Mouse (Mus musculus) lung, embryonic 16.5 days (tissue): ENCODE data around the gene Clec16a. TPM values are rescaled to one million over a fixed set of nuclear protein-coding genes. Genes with fewer than 3 reads are reported as not detected.

Source experiments
- ATAC-seq: fragments of 200-750 bp; cut with Nextera tagmentation; 2 replicates; pipeline ENCODE4 v1.8.0; 2017; ENCODE audit warnings: low read depth, mild to moderate bottlenecking, moderate library complexity
- H3K27ac ChIP-seq: fragments of 300-500 bp; sonication (generic); 2 replicates; pipeline ENCODE4 v1.5.1; 2014; ENCODE audit warnings: mild to moderate bottlenecking, control low read depth, low read length
- H3K27me3 ChIP-seq: fragments of 300-500 bp; sonication (generic); 2 replicates; pipeline ENCODE4 v1.6.1; 2014; ENCODE audit warnings: low read depth, low read length, mixed read lengths; ENCODE audit not compliant: control insufficient read depth, insufficient read depth
- H3K36me3 ChIP-seq: fragments of 300-500 bp; sonication (generic); 2 replicates; pipeline ENCODE4 v1.6.1; 2014; ENCODE audit warnings: low read length; ENCODE audit not compliant: control insufficient read depth, insufficient read depth
- H3K4me1 ChIP-seq: fragments of 300-500 bp; sonication (generic); replicated peaks from 2 replicates; pipeline ENCODE4 v1.6.1; 2014; ENCODE audit warnings: low read length, mixed read lengths; ENCODE audit not compliant: control insufficient read depth, insufficient read depth
- H3K4me2 ChIP-seq: fragments of 300-500 bp; sonication (generic); 2 replicates; pipeline ENCODE4 v1.6.1; 2014; ENCODE audit warnings: low read depth, low read length, control low read depth
- H3K4me3 ChIP-seq: fragments of 300-500 bp; sonication (generic); 2 replicates; pipeline ENCODE4 v1.5.1; 2014; ENCODE audit warnings: mild to moderate bottlenecking, low read length, control low read depth
- H3K9ac ChIP-seq: fragments of 300-500 bp; sonication (generic); 2 replicates; pipeline ENCODE4 v1.6.1; 2014; ENCODE audit warnings: low read length, control low read depth
- H3K9me3 ChIP-seq: fragments of 300-500 bp; sonication (generic); 2 replicates; pipeline ENCODE4 v1.6.1; 2016; ENCODE audit warnings: low read length; ENCODE audit not compliant: control insufficient read depth
- WGBS: fragments of 180-500 bp; shearing (Covaris S2); extraction: QIAGEN DNeasy Blood & Tissue Kit; methylation state at CpG from one replicate; pipeline ENCODE4 v1.1.7; 2014; 5-methylcytosine and 5-hydroxymethylcytosine counted together
- polyA plus RNA-seq: library from polyadenylated mRNA; unstranded; fragments of >200 nt; fragmentation: Nextera tagmentation; extraction: Ambion mirVana; gene quantifications from 2 replicates; pipeline ENCODE4 v1.2.1, GENCODE M21; 2015

Gene Clec16a
- polyA plus RNA-seq, 1 experiment from 2014 or later = 27.3 TPM

GRCm38 (mm10) chr16:10569809-10570395 is 24.8 kb downstream of the Clec16a start:
- H3K4me3 ChIP-seq = no peak overlapping the region
- no peaks in the 10 kb centered on the region for H3K27me3 ChIP-seq
- no peaks in the 10 kb centered on the region for H3K4me1 ChIP-seq
- peaks cover 4% of the 10 kb centered on the region for H3K36me3 ChIP-seq
- H3K9me3 ChIP-seq = no peaks in the 10 kb centered on the region
- no peak overlapping the region for H3K27ac ChIP-seq
- no peak for ATAC-seq
- H3K4me2 ChIP-seq = no peak overlapping the region
- no peak overlapping the region for H3K9ac ChIP-seq
- 85% methylated on average over 5 of the region's 5 CpGs for WGBS

- ATAC-seq = no peak
- no peaks in the 10 kb centered on the region for H3K4me1 ChIP-seq
- no peak overlapping the region for H3K4me3 ChIP-seq
- peaks cover 4% of the 10 kb centered on the region for H3K36me3 ChIP-seq
- no peak overlapping the region for H3K9ac ChIP-seq
- H3K27me3 ChIP-seq = no peaks in the 10 kb centered on the region
- WGBS = 60% methylated on average over 1 of the region's 1 CpGs
- no peak overlapping the region for H3K4me2 ChIP-seq
- H3K27ac ChIP-seq = no peak overlapping the region
- no peaks in the 10 kb centered on the region for H3K9me3 ChIP-seq
These were observed 25.6 kb downstream of the Clec16a start for GRCm38 (mm10) chr16:10570708-10571107.

- peak; percentile 64; the same call in 1 of the 2 replicates for ATAC-seq
- peaks cover 5% of the 10 kb centered on the region for H3K36me3 ChIP-seq
These were observed 26.7 kb downstream of the Clec16a start for GRCm38 (mm10) chr16:10571820-10572219.

GRCm38 (mm10) chr16:10574936-10575335 is 29.8 kb downstream of the Clec16a start:
- H3K4me2 ChIP-seq = no peak overlapping the region
- H3K27ac ChIP-seq = no peak overlapping the region
- H3K9ac ChIP-seq = no peak overlapping the region
- no peak overlapping the region for H3K4me3 ChIP-seq
- H3K36me3 ChIP-seq = peaks cover 9% of the 10 kb centered on the region
- WGBS = 51% methylated on average over 2 of the region's 2 CpGs
- ATAC-seq = no peak
- H3K4me1 ChIP-seq = no peaks in the 10 kb centered on the region
- H3K9me3 ChIP-seq = no peaks in the 10 kb centered on the region
- H3K27me3 ChIP-seq = no peaks in the 10 kb centered on the region

More at GRCm38 (mm10) chr16:10571820-10572219, 26.7 kb downstream of the Clec16a start:
- Histone ChIP-seq H3K27ac (no peak overlapping the region), H3K4me1 (no peaks in the 10 kb centered on the region), H3K4me3 (no peak overlapping the region), H3K27me3 (no peaks in the 10 kb centered on the region), H3K4me2 (no peak overlapping the region), H3K9ac (no peak overlapping the region), H3K9me3 (no peaks in the 10 kb centered on the region)
- WGBS = 37% methylated on average over 2 of the region's 2 CpGs

GRCm38 (mm10) chr16:10575915-10576314 is 30.8 kb downstream of the Clec16a start:
- H3K4me1 ChIP-seq = no peaks in the 10 kb centered on the region
- no peak overlapping the region for H3K9ac ChIP-seq
- no peaks in the 10 kb centered on the region for H3K27me3 ChIP-seq
- H3K4me3 ChIP-seq = no peak overlapping the region
- no peak for ATAC-seq
- peaks cover 12% of the 10 kb centered on the region for H3K36me3 ChIP-seq
- no peak overlapping the region for H3K27ac ChIP-seq
- no peaks in the 10 kb centered on the region for H3K9me3 ChIP-seq
- no peak overlapping the region for H3K4me2 ChIP-seq
- 86% methylated on average over 4 of the region's 4 CpGs for WGBS

- H3K9ac ChIP-seq = no peak overlapping the region
- no peak overlapping the region for H3K4me2 ChIP-seq
- H3K27ac ChIP-seq = no peak overlapping the region
- 66% methylated on average over 5 of the region's 5 CpGs for WGBS
- no peak for ATAC-seq
- no peaks in the 10 kb centered on the region for H3K4me1 ChIP-seq
- H3K27me3 ChIP-seq = no peaks in the 10 kb centered on the region
- H3K4me3 ChIP-seq = no peak overlapping the region
- H3K9me3 ChIP-seq = no peaks in the 10 kb centered on the region
- H3K36me3 ChIP-seq = peaks cover 17% of the 10 kb centered on the region
These were observed 32.4 kb downstream of the Clec16a start for GRCm38 (mm10) chr16:10577548-10577947.

GRCm38 (mm10) chr16:10578376-10578775 is 33.2 kb downstream of the Clec16a start:
- Histone ChIP-seq H3K4me2 (no peak overlapping the region), H3K9me3 (no peaks in the 10 kb centered on the region), H3K36me3 (peaks cover 17% of the 10 kb centered on the region), H3K4me3 (no peak overlapping the region), H3K27ac (no peak overlapping the region), H3K27me3 (no peaks in the 10 kb centered on the region), H3K4me1 (no peaks in the 10 kb centered on the region), H3K9ac (no peak overlapping the region)
- no peak for ATAC-seq
- WGBS = 61% methylated on average over 1 of the region's 1 CpGs

GRCm38 (mm10) chr16:10581234-10581898 is 36.2 kb downstream of the Clec16a start:
- Histone ChIP-seq H3K27ac (no peak overlapping the region), H3K4me3 (no peak overlapping the region)
- 62% methylated on average over 2 of the region's 2 CpGs for WGBS

GRCm38 (mm10) chr16:10585165-10585564 is 40.0 kb downstream of the Clec16a start:
- peak; percentile 56; the same call in 1 of the 2 replicates for ATAC-seq
- no peak overlapping the region for H3K27ac ChIP-seq

More at GRCm38 (mm10) chr16:10581234-10581898, 36.2 kb downstream of the Clec16a start:
- no peak for ATAC-seq
- Histone ChIP-seq H3K27me3 (no peaks in the 10 kb centered on the region), H3K9ac (no peak overlapping the region), H3K9me3 (no peaks in the 10 kb centered on the region), H3K36me3 (peaks cover 13% of the 10 kb centered on the region), H3K4me1 (no peaks in the 10 kb centered on the region), H3K4me2 (no peak overlapping the region)

More at GRCm38 (mm10) chr16:10585165-10585564, 40.0 kb downstream of the Clec16a start:
- Histone ChIP-seq H3K9me3 (no peaks in the 10 kb centered on the region), H3K4me3 (no peak overlapping the region), H3K4me2 (no peak overlapping the region), H3K36me3 (peaks cover 6% of the 10 kb centered on the region), H3K4me1 (no peaks in the 10 kb centered on the region), H3K27me3 (no peaks in the 10 kb centered on the region), H3K9ac (no peak overlapping the region)
- 54% methylated on average over 1 of the region's 1 CpGs for WGBS
